Mouse (Mus musculus) right cerebral cortex, adult 2 months (tissue): ENCODE measurements around the gene Hist1h1c.
"Not testable (repeated sequence)": the region's sequence is repeated elsewhere in the genome, so short reads cannot be mapped to it uniquely, and the experiment has no call there.

Experiments
- DNase-seq, 2 experiments: peaks; one replicate each; pipeline ENCODE4 v3.0.0; 2021 to 2022; ENCODE audit warnings: low spot score in 2 of 2

Gene Hist1h1c

DNA sequence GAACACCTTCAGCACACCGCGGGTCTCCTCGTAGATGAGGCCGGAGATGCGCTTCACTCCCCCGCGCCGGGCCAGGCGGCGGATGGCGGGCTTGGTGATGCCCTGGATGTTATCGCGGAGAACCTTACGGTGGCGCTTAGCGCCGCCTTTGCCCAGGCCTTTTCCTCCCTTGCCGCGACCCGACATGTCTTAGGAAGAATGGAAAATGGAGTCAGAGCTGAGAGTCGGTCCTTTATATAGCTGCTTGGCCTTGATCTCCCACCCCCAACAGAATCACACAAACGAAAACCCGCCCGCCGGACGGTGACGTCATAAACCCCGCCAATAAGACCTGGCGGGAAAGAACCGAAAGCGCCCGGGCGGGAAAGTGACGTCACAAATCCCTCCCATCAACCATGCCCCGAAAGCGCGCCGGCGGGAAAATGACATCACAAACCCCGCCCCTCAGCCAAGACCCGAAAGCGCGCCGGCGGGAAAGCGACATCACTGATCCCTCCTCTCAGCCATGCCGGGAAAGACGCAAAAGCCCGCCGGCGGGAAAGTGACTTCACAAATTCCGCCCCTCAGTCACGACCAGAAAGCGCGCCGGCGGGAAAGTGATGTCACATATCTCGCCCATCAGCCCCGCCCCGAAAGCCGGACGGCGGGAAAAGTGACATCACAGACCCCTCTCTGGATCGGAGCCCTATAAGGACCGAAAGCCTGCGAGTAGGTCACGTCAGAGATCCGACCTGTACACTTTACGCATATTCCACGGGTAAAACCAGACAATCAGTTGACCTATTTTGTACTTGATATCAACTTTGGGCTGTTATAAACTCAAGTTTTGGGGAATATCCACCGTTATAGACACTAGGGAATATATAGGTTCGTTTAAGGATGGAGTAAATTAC, 22.6 kb downstream of the Hist1h1c start, which contains the start of gene Hist1h4a:
Hist1h4a (minus strand) TSS at position 259 of the 893 bp plus-strand sequence.
- DNase-seq = peak; percentile 98 to 99

- peak; percentile 59 to 63 for DNase-seq
Measured at GRCm38 (mm10) chr13:23761871-23762821, 23.5 kb downstream of the Hist1h1c start, which contains the start of gene Hist1h3a. TSS of gene Hist1h3a (minus strand) at chr13:23762386.

GRCm38 (mm10) chr13:23763242-23763585, 24.6 kb downstream of the Hist1h1c start:
- no peak for DNase-seq

- peak; percentile 82 to 86 for DNase-seq
Measured at GRCm38 (mm10) chr13:23763586-23764323, 25.1 kb downstream of the Hist1h1c start, which contains the start of gene Hist1h1a. TSS of gene Hist1h1a (plus strand) at chr13:23763666.

DNA sequence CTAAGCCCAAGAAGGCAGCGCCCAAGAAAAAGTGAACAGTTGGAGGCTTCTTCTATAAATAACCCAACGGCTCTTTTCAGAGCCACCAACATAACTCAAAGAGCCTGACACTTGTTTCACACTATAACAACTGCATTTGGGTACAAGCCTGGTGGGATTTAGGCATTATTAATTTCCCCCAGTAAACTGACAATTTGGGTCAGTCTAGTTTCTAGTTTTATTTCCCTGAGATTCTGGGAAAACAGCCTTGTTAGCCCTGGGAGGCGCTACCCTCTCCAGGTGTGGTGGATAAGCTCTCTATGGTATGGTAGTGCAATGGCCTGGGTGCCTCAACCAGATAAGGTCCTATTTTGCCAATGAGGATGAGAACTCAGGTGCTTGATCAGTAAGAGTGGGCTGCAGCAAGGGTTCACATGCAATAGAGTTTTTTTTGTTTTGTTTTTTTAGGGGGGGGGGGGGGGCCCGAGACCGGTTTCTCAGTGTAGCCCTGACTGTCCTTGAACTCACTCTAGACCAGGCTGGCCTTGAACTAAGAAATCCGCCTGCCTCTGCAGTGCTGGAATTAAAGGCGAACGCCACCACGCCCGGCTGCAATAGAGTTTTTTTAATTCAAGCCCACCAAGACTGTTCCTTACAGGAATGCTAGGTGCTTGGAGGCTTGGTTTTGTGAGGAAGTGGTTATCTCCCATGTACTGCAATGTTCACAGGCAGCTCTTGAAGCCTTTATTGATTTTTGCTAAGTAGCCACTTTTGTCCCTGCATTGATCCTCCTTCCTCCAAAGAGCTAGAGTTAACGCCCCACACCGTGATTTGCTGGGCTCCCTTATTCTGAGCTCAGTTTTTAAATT, 25.9 kb downstream of the Hist1h1c start:
- DNase-seq = no peak

GRCm38 (mm10) chr13:23765172-23765513, 26.5 kb downstream of the Hist1h1c start:
- DNase-seq = no peak

GRCm38 (mm10) chr13:23766772-23767171, 28.2 kb downstream of the Hist1h1c start:
- no peak for DNase-seq

- DNase-seq = no peak
Measured at GRCm38 (mm10) chr13:23768834-23769397, 30.3 kb downstream of the Hist1h1c start.

DNA sequence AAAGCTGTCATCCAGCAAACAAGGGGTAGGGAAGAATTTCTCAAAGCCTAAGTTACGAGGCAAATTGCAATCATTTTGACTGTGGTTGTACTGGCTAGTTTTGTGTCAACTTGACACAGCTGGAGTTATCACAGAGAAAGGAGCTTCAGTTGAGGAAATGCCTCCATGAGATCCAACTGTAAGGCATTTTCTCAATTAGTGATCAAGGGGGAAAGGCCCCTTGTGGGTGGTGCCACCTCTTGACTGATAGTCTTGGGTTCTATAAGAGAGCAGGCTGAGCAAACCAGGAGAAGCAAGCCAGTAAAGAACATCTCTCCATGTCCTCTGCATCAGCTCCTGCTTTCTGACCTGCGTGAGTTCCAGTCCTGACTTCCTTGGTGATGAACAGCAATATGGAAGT, 31.0 kb downstream of the Hist1h1c start, which contains the start of gene Trim38:
Trim38 (plus strand) TSS at position 301 of the 400 bp plus-strand sequence.
- not testable (repeated sequence) for DNase-seq

- DNase-seq = peak; percentile 36 to 39
Measured at GRCm38 (mm10) chr13:23772561-23773313, 34.1 kb downstream of the Hist1h1c start.

DNA sequence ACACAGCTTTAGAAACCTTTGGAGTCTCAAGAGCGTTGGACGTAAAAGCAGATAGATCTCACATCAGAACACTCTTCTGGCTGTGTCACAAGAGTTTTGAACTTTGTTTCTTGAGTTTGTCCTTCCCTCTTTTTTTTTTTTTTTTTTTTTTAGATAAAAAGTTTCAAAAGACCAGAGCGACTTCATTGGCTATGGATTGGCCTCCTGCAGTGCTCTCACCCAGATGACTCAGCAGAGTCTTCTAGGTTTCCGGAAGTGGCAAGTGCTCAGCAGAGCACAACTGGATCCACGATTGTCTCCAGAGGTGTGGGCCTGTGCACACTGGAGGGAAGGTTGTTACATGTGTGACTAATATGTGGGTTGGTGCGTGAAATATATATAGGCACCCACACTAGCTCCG, 39.7 kb downstream of the Hist1h1c start:
- no peak for DNase-seq

- DNase-seq = no peak
Measured at GRCm38 (mm10) chr13:23779025-23779424, 40.4 kb downstream of the Hist1h1c start.
